Mouse (Mus musculus) heart, postnatal 0 days (tissue): ENCODE measurements at regions not wholly inside any gene's neighbourhood (a gene's known extent, or its start where the extent isn't known, plus 50 kb on each side); places are given as distances from the start of the nearest gene placed in this dataset.

ENCODE experiments used
- CTCF ChIP-seq: IDR thresholded peaks from 2 replicates; pipeline ENCODE4 v1.5.1; 2016; ENCODE audit warnings: antibody characterized with exemption, control low read depth, low read depth
- EP300 ChIP-seq: IDR thresholded peaks from 2 replicates; pipeline ENCODE4 v1.6.1; 2016; ENCODE audit warnings: antibody characterized with exemption, low read depth

DNA sequence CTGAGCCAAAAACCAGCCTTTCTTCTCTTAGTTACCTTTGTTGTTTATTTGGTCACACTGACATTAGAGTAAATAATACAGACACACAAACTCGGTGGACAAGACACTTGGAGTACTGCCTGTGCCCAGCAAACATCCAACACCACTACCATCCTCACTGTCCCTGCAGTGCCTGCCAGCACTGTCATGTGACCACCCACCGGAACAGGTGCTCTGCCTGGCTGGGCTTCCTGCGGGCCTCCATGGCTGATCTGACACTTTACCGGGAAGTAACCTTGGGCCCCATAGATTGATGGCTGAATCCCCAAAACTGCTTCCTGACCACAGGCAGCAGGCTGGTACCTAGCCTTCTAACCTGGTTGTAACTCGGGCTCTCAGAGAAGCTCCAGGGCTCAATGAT is 175.2 kb upstream of the Agap1 start:
- TF ChIP-seq EP300 (no peak), CTCF (no peak)
